Mouse (Mus musculus) midbrain, embryonic 16.5 days (tissue): ENCODE measurements around the gene Hoxc10. TPM values are rescaled to one million over a fixed set of nuclear protein-coding genes. Genes with fewer than 3 reads are reported as not detected.

Experiments
- ATAC-seq: fragments of 200-750 bp; cut with Nextera tagmentation; 2 replicates; pipeline ENCODE4 v1.8.0; 2017; ENCODE audit warnings: moderate TSS enrichment
- H3K27ac ChIP-seq: fragments of 300-500 bp; sonication (generic); 2 replicates; pipeline ENCODE4 v1.5.1; 2014; ENCODE audit warnings: mild to moderate bottlenecking, low read length, mixed read lengths
- H3K27me3 ChIP-seq: fragments of 300-500 bp; sonication (generic); 2 replicates; pipeline ENCODE4 v1.6.1; 2014; ENCODE audit warnings: low read depth, low read length, mixed read lengths; ENCODE audit not compliant: control insufficient read depth, insufficient read depth
- H3K36me3 ChIP-seq: fragments of 300-500 bp; sonication (generic); 2 replicates; pipeline ENCODE4 v1.6.1; 2014; ENCODE audit warnings: mild to moderate bottlenecking, low read length, moderate library complexity, mixed read lengths; ENCODE audit not compliant: control insufficient read depth, insufficient read depth
- H3K4me1 ChIP-seq: fragments of 300-500 bp; sonication (generic); 2 replicates; pipeline ENCODE4 v1.6.1; 2014; ENCODE audit warnings: mild to moderate bottlenecking, low read length, mixed read lengths; ENCODE audit not compliant: control insufficient read depth, insufficient read depth
- H3K4me2 ChIP-seq: fragments of 300-500 bp; sonication (generic); 2 replicates; pipeline ENCODE4 v1.6.1; 2014; ENCODE audit warnings: mild to moderate bottlenecking, low read length, mixed read lengths
- H3K4me3 ChIP-seq: fragments of 300-500 bp; sonication (generic); 2 replicates; pipeline ENCODE4 v1.5.1; 2014; ENCODE audit warnings: low read depth, mild to moderate bottlenecking, low read length, moderate library complexity, mixed read lengths
- H3K9ac ChIP-seq: fragments of 300-500 bp; sonication (generic); 2 replicates; pipeline ENCODE4 v1.6.1; 2014; ENCODE audit warnings: low read depth, low read length, mixed read lengths
- H3K9me3 ChIP-seq: fragments of 300-500 bp; sonication (generic); replicated peaks from 2 replicates; pipeline ENCODE4 v1.6.1; 2014; ENCODE audit warnings: mild to moderate bottlenecking, low read length, mixed read lengths; ENCODE audit not compliant: control insufficient read depth, poor library complexity, severe bottlenecking
- WGBS: fragments of 180-500 bp; shearing (Covaris S2); extraction: QIAGEN DNeasy Blood & Tissue Kit; methylation state at CpG from one replicate; pipeline ENCODE4 v1.1.7; 2014; 5-methylcytosine and 5-hydroxymethylcytosine counted together
- polyA plus RNA-seq: library from polyadenylated mRNA; unstranded; fragments of >200 nt; fragmentation: Nextera tagmentation; extraction: Ambion mirVana; gene quantifications from 2 replicates; pipeline ENCODE4 v1.2.1, GENCODE M21; 2015

Hoxc10 gene
- polyA plus RNA-seq, 1 experiment from 2014 or later = not detected

- no peak overlapping the region for H3K4me3 ChIP-seq
- ATAC-seq = no peak
- H3K36me3 ChIP-seq = no peaks in the 10 kb centered on the region
- H3K4me1 ChIP-seq = no peaks in the 10 kb centered on the region
- H3K9ac ChIP-seq = no peak overlapping the region
- no peak overlapping the region for H3K27ac ChIP-seq
- H3K27me3 ChIP-seq = peaks cover 90% of the 10 kb centered on the region
- H3K4me2 ChIP-seq = no peak overlapping the region
- 4% methylated on average over 6 of the region's 6 CpGs for WGBS
- H3K9me3 ChIP-seq = no peaks in the 10 kb centered on the region
Observed at GRCm38 (mm10) chr15:102953561-102953960, 13.0 kb upstream of the Hoxc10 start.

GRCm38 (mm10) chr15:102954192-102955006 lies 12.2 kb upstream of the Hoxc10 start, which contains the start of gene Hoxc11:
TSS of gene Hoxc11 (plus strand) at chr15:102954427.
- no peaks in the 10 kb centered on the region for H3K9me3 ChIP-seq
- no peaks in the 10 kb centered on the region for H3K4me1 ChIP-seq
- H3K9ac ChIP-seq = no peak within 1 kb of the TSS
- no peak for ATAC-seq
- no peak within 1 kb of the TSS for H3K4me3 ChIP-seq
- WGBS = under 1% methylated on average over 52 of the region's 57 CpGs
- H3K27ac ChIP-seq = no peak within 1 kb of the TSS
- no peak within 1 kb of the TSS for H3K4me2 ChIP-seq
- H3K27me3 ChIP-seq = peaks cover 88% of the 10 kb centered on the region
- no peaks in the 10 kb centered on the region for H3K36me3 ChIP-seq

GRCm38 (mm10) chr15:102955007-102955382 lies 11.6 kb upstream of the Hoxc10 start:
- ATAC-seq = no peak
- H3K9me3 ChIP-seq = no peaks in the 10 kb centered on the region
- no peak overlapping the region for H3K4me3 ChIP-seq
- H3K9ac ChIP-seq = no peak overlapping the region
- no peak overlapping the region for H3K4me2 ChIP-seq
- H3K4me1 ChIP-seq = no peaks in the 10 kb centered on the region
- H3K36me3 ChIP-seq = no peaks in the 10 kb centered on the region
- H3K27me3 ChIP-seq = peaks cover 88% of the 10 kb centered on the region
- no peak overlapping the region for H3K27ac ChIP-seq
- WGBS = 0% methylated on average over 25 of the region's 28 CpGs

- no peak overlapping the region for H3K4me3 ChIP-seq
- no peak overlapping the region for H3K27ac ChIP-seq
- WGBS = under 1% methylated on average over 36 of the region's 40 CpGs
- H3K4me2 ChIP-seq = no peak overlapping the region
- no peaks in the 10 kb centered on the region for H3K9me3 ChIP-seq
- no peaks in the 10 kb centered on the region for H3K4me1 ChIP-seq
- no peak overlapping the region for H3K9ac ChIP-seq
- no peaks in the 10 kb centered on the region for H3K36me3 ChIP-seq
- H3K27me3 ChIP-seq = peaks cover 90% of the 10 kb centered on the region
- no peak for ATAC-seq
Observed at GRCm38 (mm10) chr15:102955833-102956640, 10.6 kb upstream of the Hoxc10 start.

- Histone ChIP-seq H3K4me3 (no peak overlapping the region), H3K27ac (no peak overlapping the region)
- under 1% methylated on average over 12 of the region's 12 CpGs for WGBS
Observed at GRCm38 (mm10) chr15:102956906-102957305, 9.7 kb upstream of the Hoxc10 start.

GRCm38 (mm10) chr15:102959663-102960191 lies 6.9 kb upstream of the Hoxc10 start:
- Histone ChIP-seq H3K9me3 (no peaks in the 10 kb centered on the region), H3K27ac (no peak overlapping the region), H3K4me3 (no peak overlapping the region), H3K4me2 (no peak overlapping the region), H3K4me1 (no peaks in the 10 kb centered on the region), H3K27me3 (peaks cover 86% of the 10 kb centered on the region), H3K36me3 (no peaks in the 10 kb centered on the region), H3K9ac (no peak overlapping the region)
- WGBS = 1% methylated on average over 13 of the region's 13 CpGs
- no peak for ATAC-seq

More at GRCm38 (mm10) chr15:102956906-102957305, 9.7 kb upstream of the Hoxc10 start:
- H3K4me2 ChIP-seq = no peak overlapping the region
- H3K27me3 ChIP-seq = peaks cover 89% of the 10 kb centered on the region
- no peak overlapping the region for H3K9ac ChIP-seq
- H3K36me3 ChIP-seq = no peaks in the 10 kb centered on the region
- no peak for ATAC-seq
- H3K4me1 ChIP-seq = no peaks in the 10 kb centered on the region
- no peaks in the 10 kb centered on the region for H3K9me3 ChIP-seq

GRCm38 (mm10) chr15:102961728-102962127 lies 4.9 kb upstream of the Hoxc10 start:
- no peak overlapping the region for H3K4me3 ChIP-seq
- H3K36me3 ChIP-seq = no peaks in the 10 kb centered on the region
- peaks cover 2% of the 10 kb centered on the region; the same call in 1 of the 2 replicates for H3K4me1 ChIP-seq
- no peak overlapping the region for H3K27ac ChIP-seq
- H3K27me3 ChIP-seq = peaks cover 88% of the 10 kb centered on the region
- no peaks in the 10 kb centered on the region for H3K9me3 ChIP-seq
- ATAC-seq = no peak
- 6% methylated on average over 6 of the region's 6 CpGs for WGBS
- no peak overlapping the region for H3K9ac ChIP-seq
- H3K4me2 ChIP-seq = no peak overlapping the region

- no peaks in the 10 kb centered on the region for H3K9me3 ChIP-seq
- no peaks in the 10 kb centered on the region for H3K36me3 ChIP-seq
- no peak overlapping the region for H3K4me3 ChIP-seq
- peaks cover 88% of the 10 kb centered on the region for H3K27me3 ChIP-seq
- H3K9ac ChIP-seq = no peak overlapping the region
- no peak overlapping the region for H3K4me2 ChIP-seq
- ATAC-seq = no peak
- H3K27ac ChIP-seq = no peak overlapping the region
- peaks cover 3% of the 10 kb centered on the region; the same call in 1 of the 2 replicates for H3K4me1 ChIP-seq
- 2% methylated on average over 13 of the region's 13 CpGs for WGBS
Observed at GRCm38 (mm10) chr15:102962492-102962891, 4.1 kb upstream of the Hoxc10 start.
